Mouse (Mus musculus) heart, embryonic 11.5 days (tissue): ENCODE results near the gene Dpep3. TPM values are rescaled to one million over a fixed set of nuclear protein-coding genes. Genes with fewer than 3 reads are reported as not detected.

Experiments
- ATAC-seq: fragments of 200-750 bp; cut with Nextera tagmentation; replicated peaks from 2 replicates; pipeline ENCODE4 v1.8.0; 2017; ENCODE audit warnings: moderate library complexity; ENCODE audit not compliant: insufficient number of reproducible peaks, low FRiP score, low TSS enrichment
- H3K27ac ChIP-seq: fragments of 300-500 bp; sonication (generic); 2 replicates; pipeline ENCODE4 v1.5.1; 2014; ENCODE audit warnings: mild to moderate bottlenecking, low read depth, low read length
- H3K27me3 ChIP-seq: fragments of 300-500 bp; sonication (generic); 2 replicates; pipeline ENCODE4 v1.6.1; 2014; ENCODE audit warnings: mild to moderate bottlenecking, low read length, mixed read lengths; ENCODE audit not compliant: control insufficient read depth, insufficient read depth
- H3K36me3 ChIP-seq: fragments of 300-500 bp; sonication (generic); 2 replicates; pipeline ENCODE4 v1.6.1; 2014; ENCODE audit warnings: mild to moderate bottlenecking, low read length, moderate library complexity, mixed read lengths; ENCODE audit not compliant: control insufficient read depth, insufficient read depth
- H3K4me1 ChIP-seq: fragments of 300-500 bp; sonication (generic); 2 replicates; pipeline ENCODE4 v1.6.1; 2014; ENCODE audit warnings: low read length; ENCODE audit not compliant: control insufficient read depth, insufficient read depth
- H3K4me2 ChIP-seq: fragments of 300-500 bp; sonication (generic); 2 replicates; pipeline ENCODE4 v1.6.1; 2014; ENCODE audit warnings: mild to moderate bottlenecking, moderate library complexity
- H3K4me3 ChIP-seq: fragments of 300-500 bp; sonication (generic); 2 replicates; pipeline ENCODE4 v1.5.1; 2014; ENCODE audit warnings: low read depth, low read length
- H3K9ac ChIP-seq: fragments of 300-500 bp; sonication (generic); 2 replicates; pipeline ENCODE4 v1.6.1; 2014; ENCODE audit warnings: mild to moderate bottlenecking, low read depth, low read length, moderate library complexity
- H3K9me3 ChIP-seq: fragments of 300-500 bp; sonication (generic); replicated peaks from 2 replicates; pipeline ENCODE4 v1.6.1; 2016; ENCODE audit warnings: low read length; ENCODE audit not compliant: control insufficient read depth
- WGBS: fragments of 180-500 bp; shearing (Covaris S2); extraction: QIAGEN DNeasy Blood & Tissue Kit; methylation state at CpG from one replicate; pipeline ENCODE4 v1.1.7; 2014; ENCODE audit not compliant: insufficient replicate concordance; 5-methylcytosine and 5-hydroxymethylcytosine counted together
- polyA plus RNA-seq: library from polyadenylated mRNA; unstranded; fragments of >200 nt; fragmentation: Nextera tagmentation; extraction: Ambion mirVana; gene quantifications from 2 replicates; pipeline ENCODE4 v1.2.1, GENCODE M21; 2014

Dpep3 gene
- polyA plus RNA-seq, 1 experiment from 2014 or later, result not detected

DNA sequence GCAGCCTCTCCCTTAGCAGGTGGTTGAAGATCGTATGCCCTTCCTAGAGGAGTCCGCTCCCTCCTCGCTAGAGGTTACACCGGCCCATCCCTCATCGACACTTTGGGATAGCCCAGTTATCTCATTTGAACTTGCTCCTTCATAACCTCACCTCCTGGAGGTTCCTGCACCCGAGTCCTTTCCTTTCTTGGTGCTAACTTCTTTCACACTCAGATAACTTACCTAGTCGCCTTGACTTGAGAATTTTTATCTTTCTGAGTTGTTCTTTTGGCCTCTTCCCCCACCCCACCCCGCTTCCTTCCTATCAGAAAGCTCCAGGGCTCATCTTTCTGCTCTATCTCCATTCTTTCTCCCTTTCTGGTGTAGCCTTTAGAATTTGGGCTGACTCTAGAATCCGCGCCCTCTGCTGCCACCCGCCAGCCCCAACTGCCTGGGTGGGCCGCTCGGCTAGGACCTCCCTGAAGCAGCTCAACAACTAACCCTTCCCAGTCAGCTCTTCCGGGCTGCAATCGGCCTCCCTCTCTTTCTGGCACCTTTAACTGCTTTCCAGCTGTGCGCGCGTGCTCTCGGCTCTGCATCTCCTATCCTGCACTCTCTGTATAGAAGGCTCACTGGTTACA is 12.4 kb downstream of the Dpep3 start:
- H3K9ac ChIP-seq, result peak overlapping the region; percentile 58; the same call in 1 of the 2 replicates
- peak overlapping the region; percentile 89 for H3K4me2 ChIP-seq
- peaks cover 32% of the 10 kb centered on the region for H3K4me1 ChIP-seq
- no peaks in the 10 kb centered on the region for H3K27me3 ChIP-seq
- no peaks in the 10 kb centered on the region for H3K9me3 ChIP-seq
- H3K4me3 ChIP-seq, result peak overlapping the region; percentile 84
- peak; percentile 7; the same call in 1 of the 2 replicates for ATAC-seq
- H3K36me3 ChIP-seq, result no peaks in the 10 kb centered on the region
- H3K27ac ChIP-seq, result peak overlapping the region; percentile 91
- 3% methylated on average over 19 of the region's 19 CpGs for WGBS

DNA sequence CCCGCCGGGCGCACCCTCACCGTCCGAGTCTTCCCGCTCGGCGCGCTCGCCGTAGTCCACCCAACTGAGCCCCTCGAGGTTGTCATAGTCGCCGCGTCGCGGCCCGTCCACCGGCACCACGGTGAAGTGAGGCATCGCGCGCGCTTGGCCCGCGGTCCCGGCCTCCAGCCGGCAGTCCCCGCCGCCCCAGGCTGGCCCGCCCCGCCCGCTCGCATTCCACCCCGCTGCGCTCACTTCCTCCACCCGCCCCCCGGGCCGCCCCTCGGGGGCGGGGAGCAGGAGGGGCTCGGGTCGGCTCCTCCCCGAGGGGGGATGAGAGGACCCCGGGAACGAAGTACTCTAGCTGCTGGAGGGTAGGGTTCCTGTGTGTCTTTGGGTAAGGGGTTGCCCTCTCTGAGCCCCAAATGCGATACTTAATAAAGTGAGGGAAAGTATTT is 13.3 kb downstream of the Dpep3 start, which contains the start of gene Slc12a4:
Gene Slc12a4, minus strand, starts transcription at position 193 of the 437 bp plus-strand sequence.
- Histone ChIP-seq H3K4me1 (peaks cover 37% of the 10 kb centered on the region), H3K9ac (peak within 1 kb of the TSS; percentile 88), H3K27me3 (no peaks in the 10 kb centered on the region), H3K27ac (peak within 1 kb of the TSS; percentile 91), H3K4me3 (peak within 1 kb of the TSS; percentile 84), H3K9me3 (no peaks in the 10 kb centered on the region), H3K4me2 (peak within 1 kb of the TSS; percentile 89), H3K36me3 (no peaks in the 10 kb centered on the region)
- under 1% methylated on average over 47 of the region's 47 CpGs for WGBS
- ATAC-seq, result peak; percentile 85

DNA sequence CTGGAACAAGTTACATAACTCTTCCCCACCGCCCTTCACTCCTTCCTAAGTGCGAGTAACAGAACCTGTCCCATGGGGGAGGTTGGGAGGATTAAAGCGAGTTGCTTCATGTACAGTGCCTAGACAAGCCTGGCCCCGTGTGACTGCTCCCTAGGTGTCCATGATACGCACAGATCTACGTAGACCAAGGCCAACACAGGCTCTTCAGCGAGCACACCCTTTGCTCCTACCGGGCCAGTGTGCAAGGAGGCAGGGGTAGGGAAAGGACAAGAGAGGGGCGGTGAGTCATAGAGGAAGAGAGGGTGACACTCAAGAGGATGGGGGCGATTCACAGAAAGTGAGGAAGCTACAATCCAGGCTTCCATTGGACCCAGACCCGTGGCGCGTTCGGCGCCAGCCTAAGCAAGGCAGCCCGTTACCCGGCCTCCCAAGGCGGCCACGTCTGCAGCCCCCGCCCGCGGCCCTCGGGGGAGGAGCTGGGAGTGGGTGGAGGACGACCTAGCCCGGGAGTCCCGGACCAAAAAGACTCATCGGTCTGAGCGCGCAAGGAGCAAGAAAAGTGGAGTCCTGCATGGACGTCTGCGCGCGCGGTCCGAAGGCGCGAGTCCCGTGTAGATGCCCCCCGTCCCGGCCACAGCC is 13.8 kb downstream of the Dpep3 start:
- peak; percentile 50 for ATAC-seq
- Histone ChIP-seq H3K9me3 (no peaks in the 10 kb centered on the region), H3K27ac (peak overlapping the region; percentile 91), H3K27me3 (no peaks in the 10 kb centered on the region), H3K36me3 (no peaks in the 10 kb centered on the region), H3K9ac (peak overlapping the region; percentile 88), H3K4me2 (peak overlapping the region; percentile 89), H3K4me3 (peak overlapping the region; percentile 84), H3K4me1 (peaks cover 37% of the 10 kb centered on the region)
- 1% methylated on average over 34 of the region's 40 CpGs for WGBS

DNA sequence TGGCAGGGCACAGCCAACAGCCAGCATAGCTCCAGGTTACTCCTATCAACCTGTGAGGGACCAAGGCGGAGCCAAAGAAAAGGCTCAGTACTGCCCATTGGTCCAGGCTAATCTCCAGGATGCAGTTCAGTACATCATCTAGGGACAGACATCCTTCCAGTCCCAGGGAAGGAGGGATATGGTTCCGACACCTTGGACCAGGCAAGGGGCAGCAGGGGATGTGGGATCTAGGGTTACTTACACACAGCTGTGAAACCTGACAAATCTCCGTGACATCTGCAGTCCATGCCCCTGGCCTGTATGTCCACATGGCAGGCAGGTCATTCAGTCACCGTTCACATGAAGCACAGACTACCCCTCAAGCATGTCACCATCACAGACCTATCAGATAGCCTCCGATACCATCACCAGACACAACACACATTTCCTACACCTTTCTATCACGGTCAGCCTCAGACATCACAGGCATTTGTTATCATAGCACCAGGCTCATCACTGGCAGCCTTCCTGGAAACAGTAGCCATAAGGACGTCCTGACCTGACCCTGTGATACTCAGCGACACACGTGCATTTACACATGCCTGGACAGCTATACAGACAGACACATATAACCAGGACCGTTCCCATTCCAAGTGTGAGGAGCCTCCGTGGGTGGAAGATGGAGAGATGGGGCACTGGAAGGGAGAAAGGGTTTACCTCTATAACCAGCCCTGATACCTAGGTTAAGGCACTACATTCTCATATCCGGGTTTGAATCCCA is 14.5 kb downstream of the Dpep3 start:
- Histone ChIP-seq H3K4me3 (peak overlapping the region; percentile 84), H3K9me3 (no peaks in the 10 kb centered on the region), H3K9ac (peak overlapping the region; percentile 88), H3K4me2 (peak overlapping the region; percentile 89), H3K4me1 (peaks cover 37% of the 10 kb centered on the region), H3K27ac (peak overlapping the region; percentile 91; the same call in 1 of the 2 replicates), H3K27me3 (no peaks in the 10 kb centered on the region), H3K36me3 (peaks cover 3% of the 10 kb centered on the region; the same call in 1 of the 2 replicates)
- WGBS, result 46% methylated on average over 12 of the region's 12 CpGs
- ATAC-seq, result no peak

DNA sequence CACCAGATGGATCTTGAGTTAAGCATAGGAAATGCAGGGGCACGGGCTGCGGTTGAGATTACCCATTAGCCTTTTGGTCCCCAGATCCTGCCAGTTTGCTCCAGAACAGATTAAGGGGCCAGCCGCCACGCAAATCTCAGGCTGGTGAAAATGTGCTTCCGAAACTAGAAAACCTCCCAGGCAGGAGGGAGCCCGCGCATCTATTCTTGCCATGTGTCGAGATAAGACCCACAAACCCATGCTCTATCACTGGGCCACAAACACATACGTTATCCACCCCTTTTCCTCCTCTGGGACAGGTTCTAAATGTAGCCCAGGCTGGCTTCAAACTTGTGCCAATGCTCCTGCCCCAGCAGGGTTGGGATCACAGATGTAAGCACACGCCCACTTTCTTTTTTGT is 17.7 kb downstream of the Dpep3 start:
- no peak for ATAC-seq
- Histone ChIP-seq H3K36me3 (peaks cover 6% of the 10 kb centered on the region; the same call in 1 of the 2 replicates), H3K27me3 (no peaks in the 10 kb centered on the region), H3K4me1 (peaks cover 32% of the 10 kb centered on the region), H3K4me2 (no peak overlapping the region), H3K27ac (no peak overlapping the region), H3K4me3 (no peak overlapping the region), H3K9ac (no peak overlapping the region), H3K9me3 (no peaks in the 10 kb centered on the region)
- WGBS, result 65% methylated on average over 10 of the region's 10 CpGs

DNA sequence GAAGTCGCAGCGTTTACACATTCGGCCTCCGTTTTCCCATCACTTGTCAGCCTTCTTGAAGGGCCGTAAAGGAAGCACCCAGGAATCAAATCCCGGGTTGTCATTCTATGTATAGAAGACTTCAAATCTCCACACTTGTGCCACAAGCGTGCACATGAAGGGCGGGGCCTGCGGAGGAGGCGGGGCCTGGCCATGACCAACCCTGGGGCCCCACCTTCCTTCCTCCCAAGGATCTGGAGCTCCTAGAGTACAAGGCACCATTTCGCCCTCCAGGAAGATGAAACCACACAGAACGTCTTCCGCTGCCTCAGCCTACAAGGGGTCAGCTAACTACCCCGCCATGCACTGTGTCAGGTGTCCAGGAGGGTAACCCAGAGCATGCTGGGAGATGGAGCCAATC is 18.1 kb downstream of the Dpep3 start:
- H3K27me3 ChIP-seq, result no peaks in the 10 kb centered on the region
- H3K27ac ChIP-seq, result no peak overlapping the region
- H3K4me1 ChIP-seq, result peaks cover 31% of the 10 kb centered on the region
- H3K36me3 ChIP-seq, result peaks cover 6% of the 10 kb centered on the region; the same call in 1 of the 2 replicates
- H3K4me3 ChIP-seq, result no peak overlapping the region
- H3K4me2 ChIP-seq, result no peak overlapping the region
- WGBS, result 73% methylated on average over 14 of the region's 14 CpGs
- no peak overlapping the region for H3K9ac ChIP-seq
- no peak for ATAC-seq
- H3K9me3 ChIP-seq, result no peaks in the 10 kb centered on the region

DNA sequence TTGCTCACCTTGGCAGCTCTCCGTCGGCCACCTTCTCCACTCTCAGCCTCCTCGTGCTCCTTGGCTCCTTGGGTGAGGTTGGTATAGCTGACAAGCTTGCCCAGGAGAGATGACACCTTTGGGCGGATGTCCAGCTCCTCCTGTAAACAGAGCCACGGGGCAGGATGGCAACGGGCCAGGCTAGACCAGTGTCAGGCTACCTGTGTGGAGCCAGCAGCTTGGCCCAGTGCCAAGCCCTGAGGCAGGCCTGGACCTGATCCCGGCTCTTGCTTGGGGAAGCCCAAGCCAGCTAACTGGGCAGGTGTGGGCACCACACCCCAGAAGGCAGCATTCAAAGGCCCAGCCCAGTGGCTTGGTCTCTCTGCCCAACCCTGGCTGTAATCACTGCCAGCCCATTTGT is 19.9 kb downstream of the Dpep3 start:
- peaks cover 21% of the 10 kb centered on the region for H3K4me1 ChIP-seq
- no peak overlapping the region; the same call in 1 of the 2 replicates for H3K9ac ChIP-seq
- H3K27me3 ChIP-seq, result no peaks in the 10 kb centered on the region
- ATAC-seq, result no peak
- H3K4me3 ChIP-seq, result no peak overlapping the region
- H3K27ac ChIP-seq, result no peak overlapping the region
- peaks cover 6% of the 10 kb centered on the region; the same call in 1 of the 2 replicates for H3K36me3 ChIP-seq
- H3K9me3 ChIP-seq, result no peaks in the 10 kb centered on the region
- no peak overlapping the region for H3K4me2 ChIP-seq
- WGBS, result 84% methylated on average over 7 of the region's 7 CpGs

DNA sequence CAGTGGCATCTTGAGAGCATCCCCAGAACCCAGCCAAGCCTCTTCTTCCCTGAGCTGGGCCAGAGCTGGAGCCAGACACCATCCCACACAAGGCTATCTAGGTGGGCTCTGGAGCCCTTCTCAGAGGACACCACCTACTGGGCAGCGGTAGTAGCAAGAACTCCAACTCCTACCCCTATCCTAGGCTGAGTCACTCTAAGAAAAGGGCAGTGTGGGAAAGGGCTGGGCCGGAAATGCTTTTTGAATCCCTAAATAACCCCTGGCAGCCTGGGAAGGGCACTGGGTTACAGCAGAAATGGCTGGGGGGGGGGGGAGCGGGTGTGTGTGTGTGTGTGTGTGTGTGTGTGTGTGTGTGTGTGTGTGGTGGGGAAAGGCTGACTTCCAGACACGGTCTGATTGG is 21.4 kb downstream of the Dpep3 start:
- Histone ChIP-seq H3K27me3 (no peaks in the 10 kb centered on the region), H3K4me3 (no peak overlapping the region), H3K27ac (no peak overlapping the region), H3K9me3 (no peaks in the 10 kb centered on the region), H3K9ac (no peak overlapping the region), H3K36me3 (peaks cover 6% of the 10 kb centered on the region), H3K4me2 (no peak overlapping the region), H3K4me1 (peaks cover 13% of the 10 kb centered on the region)
- no peak for ATAC-seq
- WGBS, result 44% methylated on average over 4 of the region's 4 CpGs
